Mouse (Mus musculus) liver, embryonic 14.5 days (tissue): Measurements from ENCODE around the gene Ifrd1.

Source experiments
- CTCF ChIP-seq: IDR thresholded peaks from 2 replicates; pipeline ENCODE4 v1.5.1; 2016; ENCODE audit warnings: antibody characterized with exemption, low read depth, control low read depth
- EP300 ChIP-seq: IDR thresholded peaks from 2 replicates; pipeline ENCODE4 v1.6.1; 2016; ENCODE audit warnings: antibody characterized with exemption, low read depth

GRCm38 (mm10) chr12:40200484-40201235, 47.6 kb downstream of the Ifrd1 start:
- TF ChIP-seq EP300 (no peak), CTCF (no peak)
